Mouse (Mus musculus): ENCODE results near the gene Lsm6.

GRCm38 (mm10) chr8:78838656-78839413 is 17.9 kb upstream of the Lsm6 start:
- TF ChIP-seq CTCF (IDR thresholded peaks at IDR 0.05; ENCODE audit: borderline replicate concordance, insufficient read depth, low read depth, low read length): no peak
- no peak for TF ChIP-seq POLR2A (IDR thresholded peaks at IDR 0.05; ENCODE audit: borderline replicate concordance, insufficient read depth, low read length)
